Mouse (Mus musculus) CH12.LX (cell line): Measurements from ENCODE around the gene Ttc19. TPM values are rescaled to one million over a fixed set of nuclear protein-coding genes. Genes with fewer than 3 reads are reported as not detected.

Experiments used
- DNase-seq: peaks from one replicate; pipeline ENCODE4 v3.0.0-alpha.2; 2013; ENCODE audit errors: extremely low read depth
- H3K27ac ChIP-seq: 2 replicates; pipeline ENCODE4 v1.5.1; 2012; ENCODE audit warnings: low read depth, mild to moderate bottlenecking, control low read depth, moderate library complexity; ENCODE audit not compliant: insufficient read depth
- H3K27me3 ChIP-seq: replicated peaks from 2 replicates; pipeline ENCODE3; 2012; ENCODE audit warnings: inconsistent platforms
- H3K36me3 ChIP-seq, 2 experiments: replicated peaks in 1 of 2; 2 replicates each; pipeline versions ENCODE3 to v1.6.1; 2012; ENCODE audit warnings: inconsistent platforms in 1 of 2, low read length in 1 of 2, mild to moderate bottlenecking in 1 of 2, mixed read lengths in 1 of 2, moderate library complexity in 1 of 2; ENCODE audit not compliant: control insufficient read depth in 1 of 2, insufficient read depth in 1 of 2
- H3K4me1 ChIP-seq, 2 experiments: 2 replicates each; pipeline ENCODE4 v1.6.1; 2012; ENCODE audit warnings: inconsistent platforms in 1 of 2, moderate library complexity in 1 of 2; ENCODE audit not compliant: insufficient read depth in 2 of 2, control insufficient read depth in 1 of 2
- H3K4me2 ChIP-seq: 2 replicates; pipeline ENCODE4 v1.6.1; 2012; ENCODE audit warnings: low read depth, mild to moderate bottlenecking, control low read depth; ENCODE audit not compliant: poor library complexity, insufficient read depth, severe bottlenecking
- H3K4me3 ChIP-seq, 3 experiments: fragments of 150-350 bp in 1 of 3; sonication (generic) in 1 of 3; replicated peaks in 1 of 3; 2 replicates each; pipeline versions ENCODE3 to v1.5.1; 2011 to 2012; ENCODE audit warnings: low read depth in 2 of 3, low read length in 2 of 3, mild to moderate bottlenecking in 2 of 3, moderate library complexity in 2 of 3, control low read depth in 1 of 3, improper control_type of control experiment in 1 of 3, inconsistent platforms in 1 of 3, mixed read lengths in 1 of 3; ENCODE audit not compliant: poor library complexity in 1 of 3
- H3K79me2 ChIP-seq: replicated peaks from 2 replicates; pipeline ENCODE4 v1.6.1; 2012; ENCODE audit warnings: mild to moderate bottlenecking, moderate library complexity; ENCODE audit not compliant: control insufficient read depth, poor library complexity, insufficient read depth, severe bottlenecking; ENCODE audit errors: extremely low read depth
- H3K9ac ChIP-seq: 2 replicates; pipeline ENCODE4 v1.6.1; 2012; ENCODE audit warnings: low read depth, mild to moderate bottlenecking, control low read depth, moderate library complexity; ENCODE audit not compliant: insufficient read depth
- H3K9me3 ChIP-seq: replicated peaks from 2 replicates; pipeline ENCODE3; 2012; ENCODE audit warnings: low read length, inconsistent platforms, mixed read lengths
- BHLHE40 ChIP-seq: IDR thresholded peaks from 2 replicates; pipeline ENCODE4 v1.6.1; 2011; ENCODE audit warnings: mild to moderate bottlenecking, low read depth, low read length, improper control_type of control experiment
- CHD1 ChIP-seq: IDR thresholded peaks from 2 replicates; pipeline ENCODE4 v1.6.1; 2012; ENCODE audit warnings: low read depth, low read length, improper control_type of control experiment, inconsistent platforms
- CTCF ChIP-seq, 2 experiments: IDR thresholded peaks in 1 of 2; conservative IDR thresholded peaks in 1 of 2; 2 replicates each; pipeline ENCODE4 v1.5.1; 2011 to 2012; ENCODE audit warnings: low read depth in 2 of 2, low read length in 2 of 2, improper control_type of control experiment in 1 of 2, inconsistent platforms in 1 of 2, mild to moderate bottlenecking in 1 of 2, moderate library complexity in 1 of 2
- E2F4 ChIP-seq: IDR thresholded peaks from 2 replicates; pipeline ENCODE4 v1.6.1; 2011; ENCODE audit warnings: low read depth, low read length, improper control_type of control experiment; ENCODE audit not compliant: insufficient replicate concordance
- ELF1 ChIP-seq: IDR thresholded peaks from 2 replicates; pipeline ENCODE4 v1.6.1; 2014; ENCODE audit warnings: low read depth, mild to moderate bottlenecking, inconsistent platforms, low read length, improper control_type of control experiment
- EP300 ChIP-seq: IDR thresholded peaks from 2 replicates; pipeline ENCODE4 v1.6.1; 2011; ENCODE audit warnings: low read length, improper control_type of control experiment
- KAT2A ChIP-seq: IDR thresholded peaks from 2 replicates; pipeline ENCODE4 v1.6.1; 2012; ENCODE audit warnings: low read length, improper control_type of control experiment, inconsistent platforms; ENCODE audit not compliant: insufficient replicate concordance
- MAX ChIP-seq: IDR thresholded peaks from 2 replicates; pipeline ENCODE4 v1.6.1; 2011; ENCODE audit warnings: low read length, improper control_type of control experiment
- MEF2A ChIP-seq: IDR thresholded peaks from 2 replicates; pipeline ENCODE4 v1.6.1; 2014; ENCODE audit warnings: low read depth, mild to moderate bottlenecking, inconsistent platforms, low read length, improper control_type of control experiment, borderline replicate concordance
- MXI1 ChIP-seq: IDR thresholded peaks from 2 replicates; pipeline ENCODE4 v1.6.1; 2011; ENCODE audit warnings: mild to moderate bottlenecking, low read depth, low read length, improper control_type of control experiment
- NELFE ChIP-seq: IDR thresholded peaks from 2 replicates; pipeline ENCODE4 v1.6.1; 2011; ENCODE audit warnings: low read depth, low read length, improper control_type of control experiment
- NRF1 ChIP-seq: IDR thresholded peaks from 2 replicates; pipeline ENCODE4 v1.6.1; 2014; ENCODE audit warnings: low read depth, mild to moderate bottlenecking, inconsistent platforms, low read length, improper control_type of control experiment, moderate library complexity
- PAX5 ChIP-seq: IDR thresholded peaks from 2 replicates; pipeline ENCODE4 v1.6.1; 2012; ENCODE audit warnings: low read length, inconsistent platforms, mixed read lengths
- POLR2A ChIP-seq: IDR thresholded peaks from 2 replicates; pipeline ENCODE4 v1.6.1; 2011; ENCODE audit warnings: low read depth, mild to moderate bottlenecking, improper control_type of control experiment, low read length
- RAD21 ChIP-seq: IDR thresholded peaks from 2 replicates; pipeline ENCODE4 v1.6.1; 2011; ENCODE audit warnings: low read depth, mild to moderate bottlenecking, low read length, improper control_type of control experiment, moderate library complexity
- RCOR1 ChIP-seq: conservative IDR thresholded peaks from 2 replicates; pipeline ENCODE4 v1.6.1; 2012; ENCODE audit warnings: low read depth, mild to moderate bottlenecking, inconsistent platforms, low read length, improper control_type of control experiment
- SIN3A ChIP-seq: IDR thresholded peaks from 2 replicates; pipeline ENCODE4 v1.6.1; 2012; ENCODE audit warnings: low read length, improper control_type of control experiment, inconsistent platforms
- SMC3 ChIP-seq: IDR thresholded peaks from 2 replicates; pipeline ENCODE4 v1.6.1; 2011; ENCODE audit warnings: low read depth, low read length, improper control_type of control experiment
- TCF12 ChIP-seq: IDR thresholded peaks from 2 replicates; pipeline ENCODE4 v1.6.1; 2014; ENCODE audit warnings: low read depth, mild to moderate bottlenecking, inconsistent platforms, low read length, improper control_type of control experiment
- USF1 ChIP-seq: IDR thresholded peaks from 2 replicates; pipeline ENCODE4 v1.6.1; 2014; ENCODE audit warnings: low read depth, mild to moderate bottlenecking, inconsistent platforms, low read length, improper control_type of control experiment
- ZC3H11A ChIP-seq: IDR thresholded peaks from 2 replicates; pipeline ENCODE4 v1.6.1; 2012; ENCODE audit warnings: low read depth, mild to moderate bottlenecking, inconsistent platforms, low read length, improper control_type of control experiment
- dilution Hi-C: fragments of 300-500 bp; cut with MboI; formaldehyde crosslinking; loops from 2 replicates; pipeline ENCODE4 v1.14.3; 2020; ENCODE audit warnings: low sequenced_read_pairs; ENCODE audit not compliant: extremely low pct_unique_long_range_greater_than_20kb, extremely low pct_ligation_motif_present
- in situ Hi-C: fragments of 300-500 bp; cut with MboI; formaldehyde crosslinking; loops from 3 replicates; pipeline ENCODE4 v1.14.3; 2019; ENCODE audit warnings: low sequenced_read_pairs, low pct_ligation_motif_present, low pct_unique_long_range_greater_than_20kb, mixed read lengths
- polyA plus RNA-seq: library from polyadenylated mRNA; unstranded; fragments of >175 nt; gene quantifications from 2 replicates; pipeline ENCODE4 v1.2.1, GENCODE M21; 2012; ENCODE audit warnings: low read depth; ENCODE audit not compliant: insufficient read length
- total RNA-seq, 2 experiments: library from RNA; depleted of rRNA; stranded (reverse); fragments of 300-350 nt in 1 of 2; fragments of >200 nt in 1 of 2; gene quantifications; 2 replicates each; pipeline ENCODE4 v1.2.3; 2012 to 2014

Ttc19 gene
- total and polyA plus RNA-seq, 3 experiments, result 13.0 to 22.6 (median 22.2) TPM

DNA sequence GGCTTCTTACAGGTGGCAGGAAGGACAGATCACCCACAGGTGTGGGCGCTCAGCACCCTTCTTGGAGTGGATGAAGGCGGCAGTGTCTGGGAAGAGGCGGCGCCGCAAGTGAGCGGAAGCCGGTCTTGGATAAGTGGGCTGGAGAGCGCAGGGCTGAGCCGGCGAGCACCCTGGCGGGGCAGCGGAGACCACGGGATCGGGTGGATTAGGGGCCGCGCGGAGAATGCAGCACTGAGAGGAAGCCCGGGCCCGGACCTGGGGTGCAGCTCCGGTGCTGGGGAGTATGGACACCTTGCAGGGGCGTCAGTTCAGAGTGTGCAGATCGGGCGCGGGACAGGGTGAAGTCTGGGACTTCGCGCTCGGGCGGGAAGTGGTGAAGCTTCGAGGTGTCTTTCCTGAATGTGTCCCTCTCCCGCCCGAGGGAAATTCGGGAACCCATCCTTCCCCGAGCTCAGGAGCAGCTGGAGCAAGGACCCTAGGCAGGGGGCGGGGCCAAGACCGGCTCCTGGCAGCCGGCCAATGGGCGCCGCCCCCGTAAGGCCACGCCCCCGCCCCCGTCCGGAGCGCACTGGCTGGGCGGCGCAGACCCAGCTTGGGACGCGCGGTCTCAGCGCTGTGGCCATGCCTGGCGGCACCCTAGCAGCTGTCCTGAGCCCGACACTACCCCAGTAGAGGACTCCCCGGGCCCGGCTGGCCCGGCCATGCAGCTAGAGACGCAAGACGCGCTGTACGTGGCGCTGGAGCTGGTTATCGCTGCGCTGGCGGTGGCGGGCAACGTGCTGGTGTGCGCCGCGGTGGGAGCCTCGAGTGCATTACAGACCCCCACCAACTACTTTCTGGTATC lies 32.6 kb upstream of the Ttc19 start, which contains the start of gene Adora2b:
Gene Adora2b, plus strand, starts transcription at position 584 of the 844 bp plus-strand sequence.
- Histone ChIP-seq H3K4me2 (peak within 1 kb of the TSS; percentile 93), H3K27ac (no peak within 1 kb of the TSS), H3K27me3 (peaks cover 33% of the 10 kb centered on the region), H3K4me3 (peak within 1 kb of the TSS; percentile 55 to 59 (median 57)), H3K9ac (no peak within 1 kb of the TSS), H3K9me3 (peaks cover 20% of the 10 kb centered on the region), H3K4me1 (peaks cover 0 to 31% of the 10 kb centered on the region in 2 experiments; a peak in 2 of 4 replicates), H3K36me3 (no peaks in the 10 kb centered on the region), H3K79me2 (no peaks in the 10 kb centered on the region)
- peak; percentile 71 for DNase-seq
- in situ Hi-C loops, result no loop called here
- dilution Hi-C loops, result no loop called here
- peak; percentile 50; the same call in 1 of the 2 replicates for TF ChIP-seq NRF1
- 0 out of 2 replicates have a peak, but pooled peaks have one; percentile 19 for TF ChIP-seq ELF1
- no peak for TF ChIP-seq ZC3H11A
- TF ChIP-seq TCF12, result peak; percentile 14; the same call in 1 of the 2 replicates
- TF ChIP-seq RCOR1, result no peak
- TF ChIP-seq POLR2A, result peak; percentile 55
- TF ChIP-seq SMC3, result no peak; the same call in 1 of the 2 replicates
- TF ChIP-seq MEF2A, result no peak
- TF ChIP-seq PAX5, result no peak
- no peak for TF ChIP-seq USF1
- 0 out of 2 replicates have a peak, but pooled peaks have one; percentile 11 for TF ChIP-seq SIN3A
- no peak for TF ChIP-seq KAT2A
- peak; percentile 65; the same call in 1 of the 2 replicates for TF ChIP-seq MXI1

GRCm38 (mm10) chr11:62249266-62250037 lies 31.8 kb upstream of the Ttc19 start:
- Histone ChIP-seq H3K4me2 (peak overlapping the region; percentile 93), H3K79me2 (no peaks in the 10 kb centered on the region), H3K27me3 (peaks cover 33% of the 10 kb centered on the region), H3K4me3 (peak overlapping the region; percentile 52 to 59 (median 55)), H3K36me3 (no peaks in the 10 kb centered on the region), H3K4me1 (peaks cover 0 to 31% of the 10 kb centered on the region in 2 experiments; a peak in 2 of 4 replicates), H3K9me3 (peaks cover 20% of the 10 kb centered on the region), H3K9ac (no peak overlapping the region), H3K27ac (no peak overlapping the region)
- in situ Hi-C loops (no loop called here), dilution Hi-C loops (no loop called here)
- peak; percentile 41 for DNase-seq
- TF ChIP-seq MAX, result peak; percentile 28; the same call in 1 of the 2 replicates
- TF ChIP-seq NELFE, result no peak
- TF ChIP-seq RAD21, result peak; percentile 51
- TF ChIP-seq RCOR1, result peak; percentile 66; the same call in 1 of the 2 replicates
- TF ChIP-seq SIN3A, result peak; percentile 24; the same call in 1 of the 2 replicates
- TF ChIP-seq ZC3H11A, result peak; percentile 37; the same call in 1 of the 2 replicates
- peak in 1 of 2 experiments; percentile 62; a peak in 2 of 4 replicates for TF ChIP-seq CTCF (conservative IDR thresholded peaks at IDR 0.05 in 1 of 2, IDR thresholded peaks at IDR 0.05 in 1 of 2; ENCODE audit: low read depth in 2 of 2, low read length in 2 of 2)
- no peak for TF ChIP-seq E2F4
- TF ChIP-seq EP300, result no peak
- peak; percentile 7; the same call in 1 of the 2 replicates for TF ChIP-seq TCF12
- TF ChIP-seq SMC3, result peak; percentile 72
- TF ChIP-seq MXI1, result peak; percentile 4; the same call in 1 of the 2 replicates
- TF ChIP-seq BHLHE40, result peak; percentile 5; the same call in 1 of the 2 replicates
- no peak for TF ChIP-seq CHD1
- TF ChIP-seq, all 38 proteins: peak for 10
